Mouse (Mus musculus): Measurements from ENCODE around the gene Zfp398.

GRCm38 (mm10) chr6:47821776-47822175 is 13.7 kb upstream of the Zfp398 start:
- no peak for TF ChIP-seq CTCF (IDR thresholded peaks at IDR 0.05; ENCODE audit: insufficient read depth, low read depth, low read length)
- no peak for TF ChIP-seq POLR2A (IDR thresholded peaks at IDR 0.05; ENCODE audit: insufficient read depth, low read depth, low read length)

All from olfactory bulb, adult 2 months (tissue).